Mouse (Mus musculus) skeletal muscle tissue, adult 2 months (tissue): Measurements from ENCODE around the gene Sptlc2.
"Not testable (repeated sequence)": the region's sequence is repeated elsewhere in the genome, so short reads cannot be mapped to it uniquely, and the experiment has no call there.

Experiments
- DNase-seq: peaks from one replicate; pipeline ENCODE4 v3.0.0-alpha.2; 2012; ENCODE audit warnings: low read depth, low spot score

Sptlc2 gene

GRCm38 (mm10) chr12:87279350-87279749, 108.8 kb downstream of the Sptlc2 start:
- no peak for DNase-seq

GRCm38 (mm10) chr12:87278118-87278730, 109.9 kb downstream of the Sptlc2 start:
- no peak for DNase-seq

- not testable (repeated sequence) for DNase-seq
Measured at GRCm38 (mm10) chr12:87277251-87277650, 110.9 kb downstream of the Sptlc2 start.

- no peak for DNase-seq
Measured at GRCm38 (mm10) chr12:87274853-87275831, 113.0 kb downstream of the Sptlc2 start.

- no peak for DNase-seq
Measured at GRCm38 (mm10) chr12:87267682-87268081, 120.5 kb downstream of the Sptlc2 start.

GRCm38 (mm10) chr12:87266827-87267603, 121.1 kb downstream of the Sptlc2 start:
- DNase-seq: no peak

GRCm38 (mm10) chr12:87266108-87266826, 121.9 kb downstream of the Sptlc2 start, which contains the start of the genes Vipas39 and Ahsa1:
Vipas39 (minus strand) TSS chr12:87266256.
Ahsa1 (plus strand) TSS chr12:87266479.
- peak; percentile 92 for DNase-seq

- DNase-seq: no peak
Measured at GRCm38 (mm10) chr12:87265444-87265843, 122.7 kb downstream of the Sptlc2 start.

GRCm38 (mm10) chr12:87260562-87260961, 127.6 kb downstream of the Sptlc2 start:
- no peak for DNase-seq

GRCm38 (mm10) chr12:87256629-87257028, 131.5 kb downstream of the Sptlc2 start:
- DNase-seq: no peak
